Mouse (Mus musculus): ENCODE results near the gene Vmn2r100.

Vmn2r100 gene

DNA sequence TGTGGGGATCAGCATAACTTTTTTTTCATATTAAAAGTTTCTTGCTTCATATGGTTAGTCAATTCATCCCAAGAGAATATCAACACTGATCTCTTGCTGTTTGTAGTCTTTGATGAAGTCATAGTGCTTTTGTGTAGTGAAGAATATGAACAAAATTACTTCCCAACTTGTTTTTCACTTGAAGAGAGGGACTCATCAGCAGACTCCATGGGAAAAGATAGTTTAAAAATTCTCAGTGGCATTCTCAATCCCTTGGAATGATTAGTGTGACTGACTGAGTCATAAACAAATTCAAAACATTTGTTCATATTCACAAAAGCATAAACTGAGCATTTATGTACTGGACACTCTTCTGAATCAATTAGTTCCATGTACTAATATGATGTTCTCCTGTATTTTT, at the start of gene Vmn2r100:
Vmn2r100 (plus strand) TSS at position 301 of the 400 bp plus-strand sequence.
- no peak for DNase-seq

DNA sequence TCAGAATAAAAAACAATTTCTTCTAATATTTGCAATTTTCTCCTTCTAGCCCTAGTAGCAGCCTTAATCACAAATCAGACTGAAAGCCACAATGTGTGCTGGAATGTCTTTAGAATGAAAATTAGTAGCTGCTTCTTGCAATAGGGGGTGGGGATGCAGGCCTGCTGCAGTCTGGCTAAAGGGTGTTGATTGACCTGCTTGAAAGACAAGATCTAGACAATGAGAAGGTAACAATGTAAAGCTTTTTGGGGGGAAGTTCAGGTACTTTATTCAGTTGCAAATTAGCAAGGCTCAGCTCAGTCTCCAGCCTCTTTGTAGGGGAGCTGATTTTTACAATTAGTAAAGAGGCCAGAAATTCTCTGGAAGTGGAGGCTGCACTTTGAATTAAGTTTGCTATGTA, 21.7 kb upstream of the Vmn2r100 start:
- no peak for DNase-seq

DNA sequence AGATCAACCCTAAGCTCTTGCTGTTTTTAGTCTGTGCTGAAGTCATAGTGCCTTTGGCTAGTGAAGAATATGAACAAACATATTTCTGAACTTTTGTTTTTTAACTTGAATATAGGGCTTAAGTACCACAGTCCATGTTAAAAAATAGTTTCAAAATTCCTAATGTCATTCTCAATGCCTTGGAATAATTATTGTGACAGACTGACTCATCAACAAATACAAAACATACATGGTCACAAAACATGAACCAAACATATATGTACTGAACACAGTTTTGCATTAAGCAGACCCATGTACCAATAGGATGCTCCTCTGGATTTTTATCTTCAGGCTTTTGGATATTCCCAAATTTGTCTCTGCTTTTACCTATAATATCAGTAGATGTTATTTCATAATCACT, 72.4 kb downstream of the Vmn2r100 start, which contains the start of gene Vmn2r101:
Vmn2r101 (plus strand) TSS at position 301 of the 400 bp plus-strand sequence.
- no peak for DNase-seq

Data from liver (tissue).